Mouse (Mus musculus) neural tube, embryonic 14.5 days (tissue): Measurements from ENCODE around the gene Nacad. TPM values are rescaled to one million over a fixed set of nuclear protein-coding genes. Genes with fewer than 3 reads are reported as not detected.

Experiments used
- ATAC-seq: fragments of 200-750 bp; cut with Nextera tagmentation; 2 replicates; pipeline ENCODE4 v1.8.0; 2017; ENCODE audit warnings: low read depth, mild to moderate bottlenecking, moderate TSS enrichment, moderate library complexity
- H3K27ac ChIP-seq: fragments of 300-500 bp; sonication (generic); 2 replicates; pipeline ENCODE4 v1.5.1; 2014; ENCODE audit warnings: low read depth, mild to moderate bottlenecking, control low read depth, low read length, moderate library complexity, mixed read lengths
- H3K27me3 ChIP-seq: fragments of 300-500 bp; sonication (generic); 2 replicates; pipeline ENCODE4 v1.6.1; 2014; ENCODE audit warnings: low read length; ENCODE audit not compliant: control insufficient read depth, insufficient read depth
- H3K36me3 ChIP-seq: fragments of 300-500 bp; sonication (generic); 2 replicates; pipeline ENCODE4 v1.6.1; 2014; ENCODE audit warnings: low read length, mixed read lengths; ENCODE audit not compliant: control insufficient read depth, insufficient read depth
- H3K4me1 ChIP-seq: fragments of 300-500 bp; sonication (generic); 2 replicates; pipeline ENCODE4 v1.6.1; 2014; ENCODE audit warnings: low read length; ENCODE audit not compliant: control insufficient read depth, insufficient read depth
- H3K4me2 ChIP-seq: fragments of 300-500 bp; sonication (generic); 2 replicates; pipeline ENCODE4 v1.6.1; 2014; ENCODE audit warnings: mild to moderate bottlenecking, low read depth, low read length, control low read depth
- H3K4me3 ChIP-seq: fragments of 300-500 bp; sonication (generic); 2 replicates; pipeline ENCODE4 v1.5.1; 2014; ENCODE audit warnings: low read depth, low read length, control low read depth, mixed read lengths
- H3K9ac ChIP-seq: fragments of 300-500 bp; sonication (generic); replicated peaks from 2 replicates; pipeline ENCODE4 v1.6.1; 2014; ENCODE audit warnings: low read depth, mild to moderate bottlenecking, control low read depth, low read length, mixed read lengths
- H3K9me3 ChIP-seq: fragments of 300-500 bp; sonication (generic); 2 replicates; pipeline ENCODE4 v1.6.1; 2016; ENCODE audit warnings: low read length; ENCODE audit not compliant: control insufficient read depth
- WGBS: fragments of 180-500 bp; shearing (Covaris S2); extraction: QIAGEN DNeasy Blood & Tissue Kit; methylation state at CpG from one replicate; pipeline ENCODE4 v1.1.7; 2014; 5-methylcytosine and 5-hydroxymethylcytosine counted together
- polyA plus RNA-seq: library from polyadenylated mRNA; unstranded; fragments of >200 nt; fragmentation: Nextera tagmentation; extraction: Ambion mirVana; gene quantifications from 2 replicates; pipeline ENCODE4 v1.2.1, GENCODE M21; 2014

Gene Nacad
- polyA plus RNA-seq, 1 experiment from 2014 or later: 77.6 TPM

- H3K4me1 ChIP-seq: no peaks in the 10 kb centered on the region
- no peak for ATAC-seq
- no peaks in the 10 kb centered on the region for H3K9me3 ChIP-seq
- H3K4me3 ChIP-seq: no peak overlapping the region
- no peaks in the 10 kb centered on the region for H3K27me3 ChIP-seq
- WGBS: 96% methylated on average over 12 of the region's 12 CpGs
- H3K4me2 ChIP-seq: no peak overlapping the region
- peaks cover 71% of the 10 kb centered on the region for H3K36me3 ChIP-seq
- no peak overlapping the region for H3K9ac ChIP-seq
- no peak overlapping the region for H3K27ac ChIP-seq
Measured at GRCm38 (mm10) chr11:6615250-6616205, 9.7 kb upstream of the Nacad start.

- WGBS: 7% methylated on average over 13 of the region's 13 CpGs
- H3K4me1 ChIP-seq: peaks cover 30% of the 10 kb centered on the region
- H3K36me3 ChIP-seq: peaks cover 25% of the 10 kb centered on the region; the same call in 1 of the 2 replicates
- H3K4me2 ChIP-seq: peak overlapping the region; percentile 99
- H3K9me3 ChIP-seq: no peaks in the 10 kb centered on the region
- H3K9ac ChIP-seq: peak overlapping the region; percentile 95
- ATAC-seq: 0 out of 2 replicates have a peak, but pooled peaks have one; percentile 1
- peak overlapping the region; percentile 97 for H3K27ac ChIP-seq
- no peaks in the 10 kb centered on the region for H3K27me3 ChIP-seq
- peak overlapping the region; percentile 76 for H3K4me3 ChIP-seq
Measured at GRCm38 (mm10) chr11:6605021-6605481, 802 bp downstream of the Nacad start.

- ATAC-seq: no peak
- Histone ChIP-seq H3K9me3 (no peaks in the 10 kb centered on the region), H3K4me2 (peak overlapping the region; percentile 99), H3K27me3 (no peaks in the 10 kb centered on the region), H3K36me3 (peaks cover 25% of the 10 kb centered on the region; the same call in 1 of the 2 replicates), H3K27ac (peak overlapping the region; percentile 97), H3K4me3 (peak overlapping the region; percentile 76), H3K9ac (peak overlapping the region; percentile 95), H3K4me1 (peaks cover 35% of the 10 kb centered on the region)
Measured at GRCm38 (mm10) chr11:6604604-6604936, 1.3 kb downstream of the Nacad start.

- peak; percentile 38; the same call in 1 of the 2 replicates for ATAC-seq
- 7% methylated on average over 12 of the region's 12 CpGs for WGBS
- H3K9me3 ChIP-seq: no peaks in the 10 kb centered on the region
Measured at GRCm38 (mm10) chr11:6603887-6604603, 1.8 kb downstream of the Nacad start.

GRCm38 (mm10) chr11:6603224-6603623 is 2.6 kb downstream of the Nacad start:
- H3K36me3 ChIP-seq: peaks cover 25% of the 10 kb centered on the region; the same call in 1 of the 2 replicates
- peak overlapping the region; percentile 76 for H3K4me3 ChIP-seq
- ATAC-seq: no peak
- peak overlapping the region; percentile 97; the same call in 1 of the 2 replicates for H3K27ac ChIP-seq
- H3K4me1 ChIP-seq: peaks cover 48% of the 10 kb centered on the region
- H3K9me3 ChIP-seq: no peaks in the 10 kb centered on the region
- peak overlapping the region; percentile 95 for H3K9ac ChIP-seq
- H3K4me2 ChIP-seq: peak overlapping the region; percentile 99
- no peaks in the 10 kb centered on the region for H3K27me3 ChIP-seq
- 72% methylated on average over 9 of the region's 9 CpGs for WGBS

More at GRCm38 (mm10) chr11:6603887-6604603, 1.8 kb downstream of the Nacad start:
- peaks cover 40% of the 10 kb centered on the region for H3K4me1 ChIP-seq
- peak overlapping the region; percentile 76 for H3K4me3 ChIP-seq
- no peaks in the 10 kb centered on the region for H3K27me3 ChIP-seq
- H3K4me2 ChIP-seq: peak overlapping the region; percentile 99
- H3K27ac ChIP-seq: peak overlapping the region; percentile 97
- peak overlapping the region; percentile 95 for H3K9ac ChIP-seq
- H3K36me3 ChIP-seq: peaks cover 25% of the 10 kb centered on the region; the same call in 1 of the 2 replicates

GRCm38 (mm10) chr11:6602662-6603061 is 3.2 kb downstream of the Nacad start:
- Histone ChIP-seq H3K27me3 (no peaks in the 10 kb centered on the region), H3K36me3 (peaks cover 30% of the 10 kb centered on the region), H3K4me3 (no peak overlapping the region), H3K4me2 (peak overlapping the region; percentile 99), H3K9ac (peak overlapping the region; percentile 17; the same call in 1 of the 2 replicates), H3K9me3 (no peaks in the 10 kb centered on the region), H3K4me1 (peaks cover 52% of the 10 kb centered on the region), H3K27ac (no peak overlapping the region)
- no peak for ATAC-seq
- 80% methylated on average over 7 of the region's 9 CpGs for WGBS

- 73% methylated on average over 20 of the region's 20 CpGs for WGBS
Measured at GRCm38 (mm10) chr11:6601649-6602480, 4.0 kb downstream of the Nacad start.

GRCm38 (mm10) chr11:6600284-6600944 is 5.4 kb downstream of the Nacad start:
- Histone ChIP-seq H3K27me3 (no peaks in the 10 kb centered on the region), H3K9ac (no peak overlapping the region), H3K4me2 (no peak overlapping the region; the same call in 1 of the 2 replicates), H3K4me1 (peaks cover 52% of the 10 kb centered on the region), H3K27ac (peak overlapping the region; percentile 78; the same call in 1 of the 2 replicates), H3K4me3 (no peak overlapping the region), H3K9me3 (no peaks in the 10 kb centered on the region), H3K36me3 (peaks cover 35% of the 10 kb centered on the region)
- ATAC-seq: no peak
- 86% methylated on average over 8 of the region's 8 CpGs for WGBS

More at GRCm38 (mm10) chr11:6601649-6602480, 4.0 kb downstream of the Nacad start:
- Histone ChIP-seq H3K9ac (peak overlapping the region; percentile 17; the same call in 1 of the 2 replicates), H3K4me1 (peaks cover 52% of the 10 kb centered on the region), H3K27ac (no peak overlapping the region), H3K4me3 (no peak overlapping the region), H3K36me3 (peaks cover 30% of the 10 kb centered on the region), H3K4me2 (no peak overlapping the region), H3K27me3 (no peaks in the 10 kb centered on the region), H3K9me3 (no peaks in the 10 kb centered on the region)
- ATAC-seq: no peak
